Mouse (Mus musculus): ENCODE measurements around the gene Xpa.

DNA sequence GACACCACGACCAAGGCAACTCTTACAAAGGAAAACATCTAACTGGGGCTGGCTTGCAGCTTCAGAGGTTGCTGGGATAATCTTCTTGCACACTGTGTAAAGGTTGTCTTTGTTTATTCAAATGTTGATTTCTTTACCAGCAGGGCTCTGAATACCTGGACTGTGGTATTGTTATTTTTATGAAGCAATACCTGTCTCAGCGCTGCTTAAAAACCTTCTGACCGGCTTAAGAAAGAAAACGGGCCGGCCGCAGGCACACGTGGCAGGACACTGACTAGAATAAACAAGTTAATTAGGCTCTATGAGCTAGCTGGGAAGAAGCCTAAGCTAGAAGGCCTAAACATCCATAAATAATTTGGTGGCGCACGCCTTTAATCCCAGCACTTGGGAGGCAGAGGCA is 10.2 kb downstream of the Xpa start:
- TF ChIP-seq POLR2A (IDR thresholded peaks at IDR 0.05; ENCODE audit: borderline replicate concordance, extremely low read depth, insufficient read depth, insufficient read length, poor library complexity, severe bottlenecking) (no peak), CTCF (IDR thresholded peaks at IDR 0.05; ENCODE audit: borderline replicate concordance, extremely low read depth, insufficient read depth, insufficient read length) (no peak)
